Mouse (Mus musculus): ENCODE measurements at regions not wholly inside any gene's neighbourhood (a gene's known extent, or its start where the extent isn't known, plus 50 kb on each side); places are given as distances from the start of the nearest gene placed in this dataset.
A peak's percentile ranks its signal among the peaks of the same experiment; 100 is the strongest.

DNA sequence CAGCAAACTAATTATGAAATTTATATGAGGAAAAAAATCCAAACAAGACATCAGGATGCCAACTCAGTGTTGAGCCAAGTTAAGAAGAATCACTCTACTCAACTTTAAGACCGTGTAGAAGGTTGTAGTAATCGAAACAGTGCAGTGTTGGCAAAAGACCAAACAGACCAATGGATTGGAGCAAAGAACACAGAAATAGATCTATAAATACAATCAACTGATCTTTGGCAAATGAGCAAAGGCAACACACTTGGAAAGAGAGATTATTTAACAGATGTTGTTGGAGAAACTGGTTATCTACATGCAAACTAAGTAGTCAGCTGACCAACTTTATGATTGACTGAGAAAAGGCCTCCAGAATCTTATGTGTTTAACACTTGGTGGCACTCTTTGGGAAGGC, 229.4 kb upstream of the Pik3r1 start:
- no peak for ATAC-seq (ENCODE audit: extremely low read depth, insufficient number of reproducible peaks, low FRiP score, poor library complexity, severe bottlenecking)

GRCm38 (mm10) chr13:102006565-102006964, 238.5 kb upstream of the Pik3r1 start:
- no peak for ATAC-seq (ENCODE audit: extremely low read depth, insufficient number of reproducible peaks, low FRiP score, poor library complexity, severe bottlenecking)

DNA sequence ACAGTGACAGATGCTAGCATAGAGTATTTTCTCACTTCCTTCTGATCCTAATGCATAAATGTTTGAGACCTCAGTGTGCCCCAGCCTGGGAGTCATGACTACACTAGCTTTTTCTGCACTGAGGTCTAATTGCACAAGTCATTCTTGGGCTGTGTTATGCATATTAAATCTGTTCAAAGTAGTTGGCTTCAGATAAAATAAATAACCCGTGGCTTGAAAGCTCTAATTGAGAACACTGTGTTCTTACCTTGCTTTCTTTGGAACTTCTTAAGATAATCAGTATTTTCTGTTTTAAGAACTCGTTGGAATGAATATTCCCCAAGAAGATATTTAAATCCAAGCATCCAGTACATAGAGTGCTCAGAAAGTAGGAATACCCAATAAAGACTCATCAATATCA, 243.9 kb upstream of the Pik3r1 start:
- no peak for ATAC-seq (ENCODE audit: extremely low read depth, insufficient number of reproducible peaks, low FRiP score, poor library complexity, severe bottlenecking)

DNA sequence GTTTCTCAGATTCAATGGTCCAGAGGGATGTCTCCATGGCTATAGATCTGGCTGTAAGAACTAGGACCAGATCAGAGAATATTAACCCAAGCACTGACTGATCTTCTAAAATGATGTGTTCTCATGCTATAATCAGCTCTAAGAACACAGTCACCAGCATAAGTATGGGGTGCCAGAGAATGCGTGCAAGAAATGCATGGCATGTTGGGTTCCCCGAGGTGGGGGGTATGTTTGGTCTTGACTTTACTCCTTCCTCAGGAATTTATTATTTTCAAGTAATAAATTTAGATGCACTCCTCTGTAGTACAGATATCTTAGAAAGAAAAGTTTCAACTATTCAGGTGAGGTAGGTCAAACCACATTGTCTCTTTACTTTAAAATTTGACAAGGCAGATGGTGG, 246.5 kb upstream of the Pik3r1 start:
- ATAC-seq (ENCODE audit: extremely low read depth, insufficient number of reproducible peaks, low FRiP score, poor library complexity, severe bottlenecking) = no peak

- ATAC-seq (ENCODE audit: extremely low read depth, insufficient number of reproducible peaks, low FRiP score, poor library complexity, severe bottlenecking) = no peak
Observed at GRCm38 (mm10) chr13:102014958-102015357, 246.9 kb upstream of the Pik3r1 start.

DNA sequence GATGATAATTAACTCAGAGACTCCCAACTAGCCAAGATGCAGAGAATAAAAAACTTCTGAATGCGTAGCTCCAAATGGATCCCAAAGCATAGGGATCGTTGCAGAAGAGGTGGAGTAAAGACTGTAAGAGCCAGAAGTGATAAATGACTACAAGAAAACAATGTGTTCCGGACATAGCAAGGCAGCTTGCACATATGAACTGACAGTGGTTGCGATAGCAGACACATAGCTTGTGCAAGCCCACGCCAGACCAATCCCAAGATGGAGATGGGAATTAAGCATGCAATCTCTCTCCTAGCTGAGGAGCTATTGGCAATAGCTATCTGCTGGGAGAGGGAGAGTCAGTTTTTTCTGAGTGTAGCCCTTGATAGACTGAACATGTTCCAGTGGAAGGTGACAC, 248.5 kb upstream of the Pik3r1 start:
- ATAC-seq (ENCODE audit: extremely low read depth, insufficient number of reproducible peaks, low FRiP score, poor library complexity, severe bottlenecking) = no peak

DNA sequence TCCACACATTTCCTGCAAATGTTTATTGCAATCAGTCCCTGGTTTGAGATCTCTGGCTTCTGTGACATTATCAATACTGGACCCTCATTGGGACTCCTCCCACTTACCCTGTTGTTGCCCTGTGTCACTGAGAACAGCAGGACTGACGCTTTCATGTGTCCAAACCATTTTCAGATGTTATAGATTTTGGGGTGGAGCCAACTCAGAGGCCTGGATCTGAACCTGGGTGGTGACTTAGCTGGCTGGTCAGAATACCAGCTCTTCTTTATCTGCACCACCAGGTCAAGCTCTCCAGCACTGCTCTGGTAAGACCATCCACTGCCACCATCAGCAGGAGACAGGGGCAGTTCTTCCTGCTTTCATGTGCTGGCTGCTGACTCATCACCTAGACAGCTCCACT, 254.3 kb upstream of the Pik3r1 start:
- no peak for ATAC-seq (ENCODE audit: extremely low read depth, insufficient number of reproducible peaks, low FRiP score, poor library complexity, severe bottlenecking)

GRCm38 (mm10) chr13:102022757-102023156, 254.7 kb upstream of the Pik3r1 start:
- no peak for ATAC-seq (ENCODE audit: extremely low read depth, insufficient number of reproducible peaks, low FRiP score, poor library complexity, severe bottlenecking)

- no peak for ATAC-seq (ENCODE audit: extremely low read depth, insufficient number of reproducible peaks, low FRiP score, poor library complexity, severe bottlenecking)
Observed at GRCm38 (mm10) chr13:102023624-102024023, 255.6 kb upstream of the Pik3r1 start.

- ATAC-seq (ENCODE audit: extremely low read depth, insufficient number of reproducible peaks, low FRiP score, poor library complexity, severe bottlenecking) = peak; percentile 51
Observed at GRCm38 (mm10) chr13:102025138-102025537, 257.1 kb upstream of the Pik3r1 start.

- ATAC-seq (ENCODE audit: extremely low read depth, insufficient number of reproducible peaks, low FRiP score, poor library complexity, severe bottlenecking) = 0 out of 2 replicates have a peak, but pooled peaks have one; percentile 52
Observed at GRCm38 (mm10) chr13:102025547-102025946, 257.5 kb upstream of the Pik3r1 start.

- no peak for ATAC-seq (ENCODE audit: extremely low read depth, insufficient number of reproducible peaks, low FRiP score, poor library complexity, severe bottlenecking)
Observed at GRCm38 (mm10) chr13:102031416-102031815, 263.4 kb upstream of the Pik3r1 start.

GRCm38 (mm10) chr13:102034484-102034883, 266.5 kb upstream of the Pik3r1 start:
- ATAC-seq (ENCODE audit: extremely low read depth, insufficient number of reproducible peaks, low FRiP score, poor library complexity, severe bottlenecking) = no peak

- no peak for ATAC-seq (ENCODE audit: extremely low read depth, insufficient number of reproducible peaks, low FRiP score, poor library complexity, severe bottlenecking)
Observed at GRCm38 (mm10) chr13:102036001-102036400, 268.0 kb upstream of the Pik3r1 start.

GRCm38 (mm10) chr13:102036819-102037624, 269.0 kb upstream of the Pik3r1 start:
- no peak for ATAC-seq (ENCODE audit: extremely low read depth, insufficient number of reproducible peaks, low FRiP score, poor library complexity, severe bottlenecking)

DNA sequence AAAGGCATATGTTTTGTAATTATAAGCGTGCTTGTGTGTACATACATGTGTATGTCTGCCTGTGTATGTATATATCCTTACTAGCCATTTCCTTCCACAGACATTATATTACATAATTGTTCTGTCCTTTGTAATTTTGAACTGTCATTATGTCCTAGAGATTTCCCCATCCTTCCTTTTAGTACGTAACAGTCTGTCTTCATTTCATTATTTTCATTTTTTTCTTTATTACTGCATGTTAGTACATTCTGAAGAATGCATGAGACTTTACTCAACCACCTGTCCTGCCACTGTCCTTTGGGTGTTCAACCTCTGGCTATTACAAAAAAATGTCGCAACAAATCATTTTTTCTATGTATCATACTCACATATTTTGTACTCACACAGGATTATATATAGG, 292.2 kb upstream of the Pik3r1 start:
- ATAC-seq (ENCODE audit: extremely low read depth, insufficient number of reproducible peaks, low FRiP score, poor library complexity, severe bottlenecking) = no peak

DNA sequence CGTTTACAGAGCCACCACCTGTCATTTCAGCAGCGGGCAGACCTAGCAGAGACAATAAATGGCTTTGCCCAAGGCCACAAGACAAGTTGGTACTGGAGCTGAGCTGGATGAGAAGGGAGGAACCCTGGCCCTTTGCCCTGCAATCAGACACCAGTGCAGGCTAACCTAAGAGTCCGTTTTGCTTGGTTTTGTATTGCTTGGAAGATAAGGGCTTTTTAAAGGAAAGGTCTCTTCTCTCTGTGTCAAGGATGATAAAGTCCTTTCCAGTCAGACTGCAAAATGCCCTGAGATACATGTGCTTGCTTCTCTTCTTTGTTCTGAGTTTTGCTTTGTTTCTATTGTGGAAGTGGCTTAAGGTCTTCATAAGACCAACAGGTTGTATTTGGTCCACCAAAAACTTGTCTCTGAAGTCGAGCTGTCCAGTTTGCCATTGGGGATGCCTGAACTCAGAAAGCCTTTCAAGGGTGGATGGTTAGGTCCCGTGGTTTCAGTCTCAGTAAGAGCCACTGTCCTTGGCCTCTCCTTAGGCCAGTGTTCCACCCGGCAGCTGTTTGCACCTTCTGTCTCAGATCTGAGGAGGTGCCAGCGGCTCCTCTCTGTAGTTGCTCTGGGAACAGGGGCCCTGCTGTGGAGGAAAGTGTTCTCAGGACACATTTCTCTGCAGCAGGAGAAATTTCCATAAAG, 296.7 kb upstream of the Pik3r1 start:
- no peak for ATAC-seq (ENCODE audit: extremely low read depth, insufficient number of reproducible peaks, low FRiP score, poor library complexity, severe bottlenecking)

- ATAC-seq (ENCODE audit: extremely low read depth, insufficient number of reproducible peaks, low FRiP score, poor library complexity, severe bottlenecking) = no peak
Observed at GRCm38 (mm10) chr13:102065274-102065640, 297.2 kb upstream of the Pik3r1 start.

- no peak for ATAC-seq (ENCODE audit: extremely low read depth, insufficient number of reproducible peaks, low FRiP score, poor library complexity, severe bottlenecking)
Observed at GRCm38 (mm10) chr13:102065796-102066195, 297.8 kb upstream of the Pik3r1 start.

DNA sequence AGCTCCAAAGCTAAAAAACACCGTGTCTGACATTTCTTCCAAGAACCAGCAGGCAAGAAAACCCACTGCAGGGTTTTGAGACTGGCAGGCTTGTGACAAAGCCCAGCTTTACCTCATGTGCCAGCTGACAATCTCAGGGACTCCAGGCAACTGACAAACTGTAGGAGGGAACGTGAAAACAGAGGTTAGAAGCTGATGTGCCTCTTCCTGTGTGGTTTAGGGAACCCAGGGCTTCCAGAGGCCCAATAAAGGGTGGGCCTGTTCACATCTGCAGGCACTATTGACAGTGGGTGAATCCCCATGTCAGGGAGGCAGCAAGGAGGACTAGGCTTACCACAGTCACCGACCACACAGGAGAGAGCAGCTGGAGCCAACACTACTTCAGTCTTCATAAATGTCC, 302.7 kb upstream of the Pik3r1 start:
- no peak for ATAC-seq (ENCODE audit: extremely low read depth, insufficient number of reproducible peaks, low FRiP score, poor library complexity, severe bottlenecking)

GRCm38 (mm10) chr13:102072366-102072765, 304.3 kb upstream of the Pik3r1 start:
- no peak for ATAC-seq (ENCODE audit: extremely low read depth, insufficient number of reproducible peaks, low FRiP score, poor library complexity, severe bottlenecking)
